Mouse (Mus musculus) right cerebral cortex, postnatal 10 days (tissue): ENCODE results near the gene Krt39.

Experiments used
- DNase-seq, 2 experiments: peaks; one replicate each; pipeline ENCODE4 v3.0.0; 2021; ENCODE audit warnings: low spot score in 2 of 2

Gene Krt39

GRCm38 (mm10) chr11:99471946-99472345 lies 49.2 kb downstream of the Krt39 start:
- DNase-seq: no peak

- no peak for DNase-seq
Observed at GRCm38 (mm10) chr11:99469228-99469627, 51.9 kb downstream of the Krt39 start.

GRCm38 (mm10) chr11:99468566-99468965 lies 52.6 kb downstream of the Krt39 start:
- no peak for DNase-seq

- DNase-seq: peak; percentile 53 to 58
Observed at GRCm38 (mm10) chr11:99466316-99466715, 54.8 kb downstream of the Krt39 start.

GRCm38 (mm10) chr11:99464836-99465235 lies 56.3 kb downstream of the Krt39 start:
- DNase-seq: peak; percentile 85 to 92
